Mouse (Mus musculus) erythroblast, embryonic 14.5 days (primary cell): ENCODE results near the gene Sumf1.

ENCODE experiments used
- GATA1 ChIP-seq: IDR thresholded peaks from 2 replicates; pipeline ENCODE4 v1.6.1; 2012; ENCODE audit warnings: low read length, inconsistent platforms, mixed read lengths
- TAL1 ChIP-seq: IDR thresholded peaks from 3 replicates; pipeline ENCODE4 v1.6.1; 2012; ENCODE audit warnings: low read length, inconsistent platforms, mixed read lengths

- TF ChIP-seq GATA1 (no peak), TAL1 (no peak)
These were observed 47.7 kb upstream of the Sumf1 start for GRCm38 (mm10) chr6:108233070-108233469.
